Mouse (Mus musculus) heart, embryonic 15.5 days (tissue): ENCODE measurements around the gene Shisa8. TPM values are rescaled to one million over a fixed set of nuclear protein-coding genes. Genes with fewer than 3 reads are reported as not detected.

ENCODE experiments used
- ATAC-seq: fragments of 200-750 bp; cut with Nextera tagmentation; replicated peaks from 2 replicates; pipeline ENCODE4 v1.8.0; 2017; ENCODE audit warnings: low read depth, moderate TSS enrichment; ENCODE audit not compliant: insufficient number of reproducible peaks, insufficient read depth, low FRiP score
- H3K27ac ChIP-seq: fragments of 300-500 bp; sonication (generic); 2 replicates; pipeline ENCODE4 v1.5.1; 2015; ENCODE audit warnings: mild to moderate bottlenecking, inconsistent platforms
- H3K27me3 ChIP-seq: fragments of 300-500 bp; sonication (generic); 2 replicates; pipeline ENCODE4 v1.6.1; 2015; ENCODE audit warnings: inconsistent platforms
- H3K36me3 ChIP-seq: fragments of 300-500 bp; sonication (generic); 2 replicates; pipeline ENCODE4 v1.6.1; 2015; ENCODE audit warnings: mild to moderate bottlenecking, inconsistent platforms
- H3K4me1 ChIP-seq: fragments of 300-500 bp; sonication (generic); replicated peaks from 2 replicates; pipeline ENCODE4 v1.6.1; 2015; ENCODE audit warnings: inconsistent platforms
- H3K4me2 ChIP-seq: fragments of 300-500 bp; sonication (generic); 2 replicates; pipeline ENCODE4 v1.6.1; 2015; ENCODE audit warnings: inconsistent platforms, mild to moderate bottlenecking, moderate library complexity
- H3K4me3 ChIP-seq: fragments of 300-500 bp; sonication (generic); 2 replicates; pipeline ENCODE4 v1.5.1; 2015; ENCODE audit warnings: mild to moderate bottlenecking, inconsistent platforms
- H3K9ac ChIP-seq: fragments of 300-500 bp; sonication (generic); 2 replicates; pipeline ENCODE4 v1.6.1; 2015; ENCODE audit warnings: mild to moderate bottlenecking, inconsistent platforms
- H3K9me3 ChIP-seq: fragments of 300-500 bp; sonication (generic); replicated peaks from 2 replicates; pipeline ENCODE4 v1.6.1; 2016; ENCODE audit warnings: inconsistent platforms
- WGBS: fragments of 180-500 bp; shearing (Covaris S2); methylation state at CpG from one replicate; pipeline ENCODE4 v1.1.7; 2015; ENCODE audit warnings: mixed read lengths; 5-methylcytosine and 5-hydroxymethylcytosine counted together
- polyA plus RNA-seq: library from polyadenylated mRNA; unstranded; fragments of >200 nt; fragmentation: Nextera tagmentation; extraction: Ambion mirVana; gene quantifications from 2 replicates; pipeline ENCODE4 v1.2.1, GENCODE M21; 2015

Gene Shisa8
- polyA plus RNA-seq, 1 experiment from 2014 or later: 0.25 TPM

- no peaks in the 10 kb centered on the region for H3K9me3 ChIP-seq
- no peak overlapping the region for H3K4me3 ChIP-seq
- H3K27ac ChIP-seq: peak overlapping the region; percentile 77
- no peak overlapping the region for H3K9ac ChIP-seq
- no peak for ATAC-seq
- H3K27me3 ChIP-seq: no peaks in the 10 kb centered on the region
- WGBS: 66% methylated on average over 5 of the region's 5 CpGs
- H3K4me1 ChIP-seq: peaks cover 56% of the 10 kb centered on the region
- peak overlapping the region; percentile 26 for H3K4me2 ChIP-seq
- H3K36me3 ChIP-seq: peaks cover 33% of the 10 kb centered on the region
These were observed 42.9 kb downstream of the Shisa8 start for GRCm38 (mm10) chr15:82169671-82170070.

GRCm38 (mm10) chr15:82167201-82168168, 45.1 kb downstream of the Shisa8 start:
- no peak overlapping the region for H3K9ac ChIP-seq
- H3K27ac ChIP-seq: 0 out of 2 replicates have a peak overlapping the region, but pooled peaks have one; percentile 28
- no peak for ATAC-seq
- WGBS: 53% methylated on average over 23 of the region's 23 CpGs
- peaks cover 68% of the 10 kb centered on the region for H3K4me1 ChIP-seq
- H3K27me3 ChIP-seq: no peaks in the 10 kb centered on the region
- H3K4me2 ChIP-seq: 0 out of 2 replicates have a peak overlapping the region, but pooled peaks have one; percentile 6
- no peaks in the 10 kb centered on the region for H3K9me3 ChIP-seq
- H3K36me3 ChIP-seq: peaks cover 14% of the 10 kb centered on the region
- no peak overlapping the region for H3K4me3 ChIP-seq

GRCm38 (mm10) chr15:82166240-82167100, 46.1 kb downstream of the Shisa8 start:
- Histone ChIP-seq H3K9ac (no peak overlapping the region), H3K9me3 (no peaks in the 10 kb centered on the region), H3K27me3 (no peaks in the 10 kb centered on the region), H3K4me2 (peak overlapping the region; percentile 6; the same call in 1 of the 2 replicates), H3K36me3 (peaks cover 6% of the 10 kb centered on the region; the same call in 1 of the 2 replicates), H3K4me1 (peaks cover 74% of the 10 kb centered on the region), H3K4me3 (no peak overlapping the region), H3K27ac (peak overlapping the region; percentile 28; the same call in 1 of the 2 replicates)
- no peak for ATAC-seq
- WGBS: 64% methylated on average over 22 of the region's 22 CpGs

GRCm38 (mm10) chr15:82165332-82166239, 47.0 kb downstream of the Shisa8 start:
- Histone ChIP-seq H3K27me3 (no peaks in the 10 kb centered on the region), H3K9ac (no peak overlapping the region), H3K27ac (no peak overlapping the region), H3K9me3 (no peaks in the 10 kb centered on the region), H3K36me3 (no peaks in the 10 kb centered on the region), H3K4me3 (no peak overlapping the region), H3K4me2 (no peak overlapping the region), H3K4me1 (peaks cover 75% of the 10 kb centered on the region)
- 57% methylated on average over 8 of the region's 8 CpGs for WGBS
- no peak for ATAC-seq

GRCm38 (mm10) chr15:82164496-82164895, 48.1 kb downstream of the Shisa8 start:
- Histone ChIP-seq H3K36me3 (no peaks in the 10 kb centered on the region), H3K27ac (peak overlapping the region; percentile 1; the same call in 1 of the 2 replicates), H3K27me3 (no peaks in the 10 kb centered on the region), H3K4me1 (peaks cover 76% of the 10 kb centered on the region), H3K9ac (no peak overlapping the region), H3K4me3 (no peak overlapping the region), H3K4me2 (no peak overlapping the region), H3K9me3 (no peaks in the 10 kb centered on the region)
- 60% methylated on average over 7 of the region's 7 CpGs for WGBS
- ATAC-seq: no peak

- no peak overlapping the region for H3K9ac ChIP-seq
- no peaks in the 10 kb centered on the region for H3K9me3 ChIP-seq
- ATAC-seq: no peak
- no peak overlapping the region for H3K4me3 ChIP-seq
- no peaks in the 10 kb centered on the region for H3K27me3 ChIP-seq
- H3K36me3 ChIP-seq: no peaks in the 10 kb centered on the region
- peaks cover 76% of the 10 kb centered on the region for H3K4me1 ChIP-seq
- H3K4me2 ChIP-seq: no peak overlapping the region
- WGBS: 50% methylated on average over 4 of the region's 4 CpGs
- peak overlapping the region; percentile 24; the same call in 1 of the 2 replicates for H3K27ac ChIP-seq
These were observed 48.6 kb downstream of the Shisa8 start for GRCm38 (mm10) chr15:82164061-82164399.

GRCm38 (mm10) chr15:82163356-82164060, 49.1 kb downstream of the Shisa8 start:
- peaks cover 79% of the 10 kb centered on the region for H3K4me1 ChIP-seq
- H3K4me2 ChIP-seq: no peak overlapping the region
- H3K4me3 ChIP-seq: no peak overlapping the region
- 71% methylated on average over 10 of the region's 10 CpGs for WGBS
- H3K9me3 ChIP-seq: no peaks in the 10 kb centered on the region
- ATAC-seq: no peak
- no peaks in the 10 kb centered on the region for H3K36me3 ChIP-seq
- H3K9ac ChIP-seq: no peak overlapping the region
- no peaks in the 10 kb centered on the region for H3K27me3 ChIP-seq
- peak overlapping the region; percentile 24; the same call in 1 of the 2 replicates for H3K27ac ChIP-seq

- ATAC-seq: no peak
- Histone ChIP-seq H3K4me1 (peaks cover 71% of the 10 kb centered on the region), H3K27me3 (no peaks in the 10 kb centered on the region), H3K36me3 (no peaks in the 10 kb centered on the region), H3K9me3 (no peaks in the 10 kb centered on the region), H3K4me2 (no peak overlapping the region), H3K4me3 (no peak overlapping the region), H3K9ac (no peak overlapping the region), H3K27ac (no peak overlapping the region)
- WGBS: 86% methylated on average over 12 of the region's 12 CpGs
These were observed 50.5 kb downstream of the Shisa8 start for GRCm38 (mm10) chr15:82161965-82162600.

- WGBS: 46% methylated on average over 11 of the region's 11 CpGs
- no peak for ATAC-seq
- Histone ChIP-seq H3K4me3 (no peak overlapping the region), H3K4me2 (peak overlapping the region; percentile 4; the same call in 1 of the 2 replicates), H3K27me3 (no peaks in the 10 kb centered on the region), H3K9ac (0 out of 2 replicates have a peak overlapping the region, but pooled peaks have one; percentile 24), H3K27ac (peak overlapping the region; percentile 57), H3K4me1 (peaks cover 62% of the 10 kb centered on the region), H3K9me3 (no peaks in the 10 kb centered on the region), H3K36me3 (no peaks in the 10 kb centered on the region)
These were observed 51.6 kb downstream of the Shisa8 start for GRCm38 (mm10) chr15:82160731-82161640.
